Mouse (Mus musculus) granulocyte monocyte progenitor cell, adult 5-6 weeks (primary cell): ENCODE measurements around the gene Astn2. TPM values are rescaled to one million over a fixed set of nuclear protein-coding genes. Genes with fewer than 3 reads are reported as not detected.

Experiments used
- ATAC-seq: replicated peaks from 2 replicates; pipeline ENCODE4 v1.8.0; 2016; ENCODE audit warnings: mild to moderate bottlenecking, moderate TSS enrichment, inconsistent platforms; ENCODE audit not compliant: poor library complexity, severe bottlenecking
- total RNA-seq, 2 experiments: library from RNA; stranded (forward) in 1 of 2; stranded (reverse) in 1 of 2; fragments of 200-712, 200-1000 nt in 1 of 2; fragments of >200 nt in 1 of 2; fragmentation: Nextera tagmentation in 1 of 2; gene quantifications; 2 replicates each; pipeline ENCODE4 v1.2.3; 2014 to 2017

Gene Astn2
- total RNA-seq, 2 experiments from 2014 or later, result not detected

GRCm38 (mm10) chr4:65610896-65611295 lies 793.5 kb downstream of the Astn2 start:
- no peak for ATAC-seq

DNA sequence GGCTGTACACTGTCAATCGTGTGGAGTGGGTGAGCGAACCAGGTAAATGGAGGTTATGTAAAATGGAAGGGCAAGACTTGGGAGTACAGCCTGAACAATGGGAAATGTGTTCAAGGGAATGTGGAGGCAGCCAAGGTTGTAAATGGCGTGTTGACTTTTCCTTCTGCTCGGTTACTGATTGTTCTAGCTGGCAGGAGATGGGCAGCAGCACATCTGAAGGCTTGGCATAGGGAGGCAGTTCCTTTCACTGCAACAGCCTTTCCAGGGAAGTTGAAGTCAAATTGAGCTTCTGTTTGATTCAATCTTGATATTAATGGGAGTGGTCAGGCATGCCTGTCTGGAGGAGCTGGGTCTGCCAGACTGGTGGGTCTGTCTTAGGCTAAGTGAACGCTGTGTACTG lies 794.1 kb downstream of the Astn2 start:
- no peak for ATAC-seq

- no peak for ATAC-seq
Measured at GRCm38 (mm10) chr4:65608112-65608511, 796.3 kb downstream of the Astn2 start.

- ATAC-seq, result no peak
Measured at GRCm38 (mm10) chr4:65607184-65607631, 797.2 kb downstream of the Astn2 start.

DNA sequence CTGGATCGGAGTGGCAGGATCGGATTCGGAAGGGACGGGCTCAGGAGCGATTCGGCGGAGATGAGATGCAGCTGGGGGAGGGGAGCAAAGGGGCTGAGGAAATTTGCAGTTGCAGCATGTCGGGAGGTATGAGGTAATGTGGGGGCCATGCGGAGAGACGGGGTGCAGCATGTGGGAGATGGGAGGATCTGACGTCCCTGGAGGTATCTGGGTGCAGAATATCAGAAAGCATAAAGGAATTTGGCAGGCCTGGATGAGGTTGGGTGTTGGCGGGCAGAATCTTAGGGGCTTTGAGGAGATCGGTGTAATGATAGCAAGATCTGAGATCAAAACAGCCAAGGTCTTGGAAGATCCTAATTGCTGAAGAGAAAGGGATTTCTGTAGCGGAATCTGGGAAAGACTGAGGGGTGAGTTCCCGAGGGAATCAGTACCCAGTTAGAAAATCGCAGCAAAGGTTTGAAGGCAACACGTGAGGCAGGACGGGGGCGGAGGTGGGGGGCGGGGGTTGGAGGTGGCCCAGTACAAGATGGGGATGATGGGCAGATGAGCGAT lies 799.2 kb downstream of the Astn2 start:
- peak; percentile 88 for ATAC-seq

GRCm38 (mm10) chr4:65604504-65605150 lies 799.8 kb downstream of the Astn2 start, which contains the start of gene Trim32:
Gene Trim32 (plus strand): TSS chr4:65604986.
- peak; percentile 97 for ATAC-seq

DNA sequence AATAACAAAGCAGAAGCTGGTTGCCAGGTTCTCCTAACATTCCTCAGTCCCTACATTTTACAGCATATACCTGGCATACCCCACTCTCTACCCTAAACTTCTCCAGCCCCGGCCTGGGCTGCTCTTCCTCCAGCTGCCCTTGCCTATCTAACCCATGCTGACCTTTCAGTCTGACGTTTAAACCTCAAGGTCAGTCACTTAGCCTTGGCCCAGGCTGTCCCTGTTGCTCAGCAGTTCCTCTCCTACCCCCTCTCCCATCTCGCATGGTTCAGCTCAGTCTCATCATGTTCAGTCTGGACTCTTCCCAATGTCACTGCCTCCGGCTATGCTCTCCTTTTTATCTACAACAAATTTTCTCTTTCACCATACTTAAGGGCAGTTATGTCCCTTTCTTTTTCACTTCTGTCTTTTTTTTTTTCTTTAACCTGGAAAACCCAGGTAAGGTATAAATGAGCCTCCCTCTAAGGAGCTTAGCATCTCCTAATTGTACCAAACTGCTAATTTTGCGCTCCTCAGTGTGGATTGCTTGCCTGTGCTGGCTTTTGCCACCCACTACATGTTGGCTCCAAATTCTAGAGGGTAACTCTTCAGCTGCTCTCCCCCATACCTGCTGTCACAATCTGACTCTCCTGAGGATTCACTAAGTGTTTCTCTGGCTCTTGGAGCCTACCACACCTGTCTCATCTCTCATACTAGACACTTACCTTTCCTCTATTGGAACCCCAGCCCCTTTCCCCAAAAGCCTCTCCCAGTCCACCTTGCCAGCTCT lies 809.6 kb downstream of the Astn2 start:
- no peak for ATAC-seq

DNA sequence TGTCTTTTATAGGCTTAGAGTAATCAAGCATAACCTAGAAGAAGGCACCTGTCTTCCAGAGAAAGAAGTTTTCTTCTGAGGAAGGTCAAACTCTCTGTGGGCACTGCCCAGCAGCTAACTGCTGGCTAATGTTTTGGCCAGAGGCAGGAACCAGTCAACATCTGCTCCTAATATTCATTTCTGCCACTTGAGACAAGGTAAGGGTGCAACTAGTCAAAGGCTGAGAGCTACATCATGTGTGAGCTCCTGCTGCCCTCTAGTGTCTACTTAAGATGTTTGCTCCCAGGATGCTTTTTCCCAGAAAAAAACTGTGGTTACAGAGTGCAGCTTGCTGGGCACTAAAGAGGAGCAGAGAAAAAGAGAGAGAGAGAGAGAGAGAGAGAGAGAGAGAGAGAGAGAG lies 814.6 kb downstream of the Astn2 start:
- ATAC-seq, result peak; percentile 81

DNA sequence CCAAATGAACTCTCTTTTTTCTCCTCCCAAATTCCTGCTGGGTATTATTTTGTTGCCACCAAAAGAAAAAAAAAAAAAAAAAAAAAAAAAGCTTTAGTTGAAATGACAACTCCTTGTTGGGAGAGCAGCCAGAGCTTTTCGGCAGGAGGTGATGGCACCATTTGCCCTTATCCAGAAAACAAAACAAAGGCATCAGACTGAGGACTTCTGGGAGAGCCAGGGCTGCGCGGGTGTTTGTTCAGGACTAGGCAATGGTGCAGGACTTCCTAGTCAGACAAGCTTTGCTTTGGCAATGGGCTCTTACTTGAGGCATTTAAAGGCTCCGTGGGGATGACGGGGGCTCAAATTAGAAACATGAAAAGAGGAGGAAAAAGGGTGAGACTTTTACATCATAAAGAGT lies 817.5 kb downstream of the Astn2 start:
- ATAC-seq, result no peak

GRCm38 (mm10) chr4:65580254-65580653 lies 824.2 kb downstream of the Astn2 start:
- ATAC-seq, result no peak

DNA sequence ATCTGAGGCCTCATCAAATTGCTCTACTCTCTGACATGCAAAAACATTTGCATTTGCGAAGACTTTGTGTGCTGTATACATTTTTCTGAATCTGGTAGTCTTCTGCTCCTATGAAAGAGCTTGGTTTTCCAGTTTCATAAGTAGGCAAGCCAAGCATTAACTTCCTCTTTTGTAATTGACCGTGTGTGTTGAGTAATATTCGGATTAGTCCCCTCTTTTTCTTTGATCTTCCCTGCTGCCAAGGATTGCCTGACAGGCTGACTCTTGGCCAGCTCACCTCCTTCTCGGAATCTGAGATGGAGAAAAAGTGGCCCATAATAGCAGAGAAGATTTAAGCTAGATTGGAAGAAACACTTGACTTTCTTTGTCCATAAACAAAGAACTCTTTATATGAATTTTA lies 838.9 kb downstream of the Astn2 start:
- peak; percentile 94 for ATAC-seq

- no peak for ATAC-seq
Measured at GRCm38 (mm10) chr4:65548561-65548960, 855.9 kb downstream of the Astn2 start.

DNA sequence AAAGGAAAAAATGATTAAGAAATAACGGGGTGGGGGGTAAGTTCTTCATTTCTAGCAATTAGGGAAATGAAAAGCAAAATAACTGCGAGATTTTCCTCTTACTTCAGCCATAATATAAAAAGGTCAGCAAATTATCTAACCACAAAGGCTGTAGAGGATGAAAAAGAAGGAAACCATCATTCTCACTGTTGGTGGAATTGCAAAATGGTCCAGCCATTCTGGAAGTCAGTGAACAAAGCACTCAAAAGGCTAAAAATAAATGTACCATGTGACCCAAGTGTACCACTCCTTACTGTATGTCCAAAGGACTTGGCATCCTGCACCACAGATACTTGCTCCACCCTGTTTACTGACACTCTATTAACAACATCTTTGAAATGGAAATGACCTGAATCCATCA lies 858.8 kb downstream of the Astn2 start:
- peak; percentile 80 for ATAC-seq

DNA sequence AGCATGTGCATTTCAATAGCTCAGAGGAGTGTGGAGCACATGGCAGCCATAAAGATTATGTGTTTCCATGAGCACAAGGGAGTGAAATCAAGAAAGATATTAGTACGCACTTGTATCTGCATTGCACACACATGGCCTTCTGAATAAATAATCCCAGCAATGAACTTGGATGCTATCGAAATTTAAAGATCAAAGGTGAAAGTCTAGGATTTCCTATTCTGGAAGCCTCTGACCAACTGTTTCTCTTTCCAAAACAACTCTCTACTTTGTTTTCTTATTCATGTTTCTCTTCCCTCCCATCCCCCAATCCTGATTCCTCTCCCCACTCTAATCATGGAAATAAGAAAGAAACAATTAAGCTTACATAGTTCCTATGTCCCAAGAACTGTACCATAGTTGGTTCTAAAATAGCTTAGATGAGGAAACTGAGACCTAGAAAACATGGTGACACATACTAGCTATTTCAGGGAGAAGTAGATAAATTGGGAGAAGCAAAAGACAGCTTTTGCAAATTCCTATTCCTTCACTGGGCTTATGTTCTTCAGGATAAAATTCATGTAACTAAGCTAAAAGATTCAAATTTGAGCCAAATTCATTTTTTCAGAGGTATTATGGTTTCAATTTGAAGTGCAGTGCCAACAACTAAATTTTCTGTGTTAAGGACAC lies 872.2 kb downstream of the Astn2 start:
- no peak for ATAC-seq

- ATAC-seq, result no peak
Measured at GRCm38 (mm10) chr4:65531621-65532020, 872.8 kb downstream of the Astn2 start.

- ATAC-seq, result no peak
Measured at GRCm38 (mm10) chr4:65530901-65531300, 873.5 kb downstream of the Astn2 start.

DNA sequence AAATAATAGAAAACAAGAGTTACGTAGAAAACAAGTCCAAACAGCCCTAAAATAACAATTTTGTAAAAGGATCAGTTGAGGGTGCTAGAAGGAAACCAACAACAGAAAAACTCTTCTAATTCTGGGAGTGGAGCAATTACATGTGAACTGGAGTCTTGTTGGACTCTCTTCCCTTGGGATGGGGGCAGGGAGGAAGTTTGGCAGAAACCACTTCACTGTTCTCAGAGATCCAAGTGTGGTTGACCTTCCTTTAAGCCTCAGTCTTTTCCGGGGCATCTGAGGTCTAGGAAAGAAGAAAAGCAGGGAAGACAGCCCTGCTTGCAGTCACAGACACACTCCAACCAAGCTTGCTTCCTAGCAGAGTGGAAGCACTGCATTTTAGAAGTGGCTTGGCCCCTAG lies 896.3 kb downstream of the Astn2 start:
- ATAC-seq, result no peak

- no peak for ATAC-seq
Measured at GRCm38 (mm10) chr4:65506870-65507269, 897.5 kb downstream of the Astn2 start.

GRCm38 (mm10) chr4:65496463-65496834 lies 908.0 kb downstream of the Astn2 start:
- ATAC-seq, result peak; percentile 63

DNA sequence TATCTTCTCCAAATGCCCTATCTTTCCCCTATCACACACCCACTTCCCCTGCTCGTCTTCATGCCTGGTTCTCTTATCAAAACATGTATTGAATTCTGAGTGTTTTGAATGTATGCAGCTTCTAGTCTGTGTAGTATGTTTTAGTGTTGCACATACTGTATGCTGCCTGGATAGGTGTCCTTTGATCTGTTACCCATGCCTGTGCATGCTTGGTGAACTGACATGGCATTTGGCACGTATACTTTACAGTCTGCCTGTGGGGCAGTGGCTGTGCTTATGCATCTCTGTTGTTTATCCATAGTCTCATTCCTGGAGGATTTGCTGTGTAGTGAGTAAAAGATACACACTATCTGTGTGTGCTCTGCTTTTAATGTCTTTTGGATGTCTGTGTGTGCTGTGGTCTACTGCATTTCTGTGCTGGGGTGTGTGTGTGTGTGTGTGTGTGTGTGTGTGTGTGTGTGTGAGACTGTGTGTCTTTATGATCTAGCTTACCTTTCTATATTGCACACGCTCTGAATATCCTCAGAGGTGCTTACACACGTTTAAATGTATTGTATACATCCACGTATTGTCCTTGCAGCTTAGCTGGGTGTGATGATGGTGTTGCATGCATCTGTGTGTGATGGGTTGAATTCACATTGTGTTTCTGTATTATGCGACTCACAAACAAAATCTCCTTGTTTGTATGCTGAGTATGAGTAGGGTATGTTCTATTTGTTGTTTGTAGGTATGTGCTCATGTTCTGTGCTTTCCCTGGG lies 908.5 kb downstream of the Astn2 start:
- ATAC-seq, result no peak
